Mouse (Mus musculus): ENCODE data around the gene Laptm4a.
"Not testable (repeated sequence)": the region's sequence is repeated elsewhere in the genome, so short reads cannot be mapped to it uniquely, and the experiment has no call there.

The Laptm4a gene

DNA sequence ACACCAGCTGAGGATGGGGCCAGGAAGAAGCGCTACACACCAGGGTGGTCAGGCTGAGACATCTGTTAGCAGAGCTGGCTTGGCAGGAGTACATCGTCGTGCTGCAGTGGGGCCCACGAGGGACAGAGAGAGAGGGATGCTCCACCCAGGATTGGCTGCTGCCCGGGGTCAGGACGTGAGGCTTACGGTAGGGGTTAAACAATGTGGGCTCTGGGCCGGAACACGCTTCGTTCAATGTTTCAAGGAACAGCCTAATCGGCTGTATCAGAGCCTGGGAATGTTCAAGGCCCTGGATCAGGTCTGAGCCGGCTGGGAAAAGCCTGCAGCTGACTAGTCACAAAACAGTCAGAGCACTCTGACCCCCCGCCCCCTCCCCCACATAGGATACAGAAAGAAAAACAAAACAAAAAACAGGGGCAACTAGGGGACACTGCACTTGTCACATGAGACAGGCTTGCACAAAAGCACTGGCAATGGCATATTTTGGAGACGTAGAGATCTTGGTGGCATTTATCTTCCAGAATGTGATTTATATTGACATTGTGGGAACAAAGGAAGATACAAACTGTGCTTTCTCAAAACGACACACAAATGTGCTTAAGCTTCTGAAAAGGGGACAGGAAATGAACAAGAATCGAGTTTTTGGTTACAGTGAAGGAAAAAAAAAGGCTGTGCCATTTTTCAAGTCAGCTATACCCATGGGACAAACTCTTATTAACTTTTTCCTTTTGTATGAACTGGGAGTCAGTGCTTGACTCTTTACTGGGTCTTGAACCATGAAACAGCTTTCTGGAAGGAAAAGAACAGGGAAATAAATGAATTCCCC, 8.4 kb upstream of the Laptm4a start:
- DNase-seq (ENCODE audit: low read depth, low spot score): no peak

GRCm38 (mm10) chr12:8913701-8914340, 7.6 kb upstream of the Laptm4a start:
- DNase-seq (ENCODE audit: low read depth, low spot score): no peak

DNA sequence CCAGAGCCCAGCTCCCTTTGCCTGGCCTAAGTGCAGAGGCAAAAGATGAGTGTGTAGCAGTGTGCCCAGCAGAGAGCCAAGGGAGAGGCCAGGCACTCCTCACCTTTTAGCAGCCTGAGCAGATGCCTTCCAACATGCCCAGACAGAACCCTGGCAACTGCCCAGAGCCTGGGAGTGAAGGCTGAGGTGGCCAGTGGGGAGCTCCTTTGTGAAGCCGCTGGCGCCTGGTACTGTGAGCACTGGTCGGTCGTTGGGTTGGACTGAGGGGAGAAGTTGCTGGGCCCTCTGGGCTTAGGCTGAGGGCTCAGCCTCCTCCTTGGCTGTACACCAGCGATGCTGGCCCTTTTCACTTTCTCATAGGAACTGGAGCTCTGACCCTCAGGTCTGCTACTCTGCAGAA, 5.1 kb upstream of the Laptm4a start:
- DNase-seq (ENCODE audit: low read depth, low spot score): no peak

- DNase-seq (ENCODE audit: low read depth, low spot score): no peak
Measured at GRCm38 (mm10) chr12:8919231-8919630, 2.2 kb upstream of the Laptm4a start.

DNA sequence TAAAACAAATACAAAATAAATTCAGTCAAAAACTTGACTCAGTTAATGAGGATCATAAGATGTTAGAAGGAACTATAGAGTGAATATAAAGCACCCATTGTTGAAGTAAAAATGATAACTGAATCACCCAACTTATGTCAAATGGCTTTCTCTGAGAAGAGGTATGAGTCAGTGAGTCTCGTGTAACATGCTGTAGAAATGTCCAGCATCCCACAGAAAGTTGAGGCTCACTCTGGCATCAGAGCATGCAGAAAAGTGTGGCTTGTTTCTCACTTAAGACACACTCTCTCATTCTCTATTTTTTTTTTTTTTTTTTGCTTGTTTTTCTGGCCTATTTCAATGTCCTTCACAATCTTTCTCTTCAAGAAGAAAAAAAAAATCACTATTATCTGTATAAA, 469 bp upstream of the Laptm4a start:
- DNase-seq (ENCODE audit: low read depth, low spot score): no peak

- no peak for DNase-seq (ENCODE audit: low read depth, low spot score)
Measured at GRCm38 (mm10) chr12:8922369-8923124, 1.1 kb downstream of the Laptm4a start.

DNA sequence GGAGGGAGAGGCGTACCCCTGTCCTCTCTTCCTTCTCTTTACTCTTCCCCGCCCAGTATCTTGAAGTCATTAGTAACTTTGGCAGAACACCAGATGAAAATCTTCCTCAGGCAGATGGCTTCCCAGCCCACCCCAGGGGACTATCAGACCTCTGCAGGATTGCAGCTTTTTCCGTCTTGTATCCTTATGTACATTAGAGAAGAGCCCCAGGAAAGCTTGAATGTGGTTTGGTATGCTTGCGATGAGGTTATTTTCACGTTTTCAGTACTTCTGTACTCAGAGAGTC, 1.6 kb downstream of the Laptm4a start:
- DNase-seq (ENCODE audit: low read depth, low spot score): no peak

- no peak for DNase-seq (ENCODE audit: low read depth, low spot score)
Measured at GRCm38 (mm10) chr12:8923603-8924002, 2.1 kb downstream of the Laptm4a start.

GRCm38 (mm10) chr12:8927652-8928051, 6.2 kb downstream of the Laptm4a start:
- DNase-seq (ENCODE audit: low read depth, low spot score): no peak

- no peak for DNase-seq (ENCODE audit: low read depth, low spot score)
Measured at GRCm38 (mm10) chr12:8928766-8929165, 7.3 kb downstream of the Laptm4a start.

- no peak for DNase-seq (ENCODE audit: low read depth, low spot score)
Measured at GRCm38 (mm10) chr12:8931083-8931482, 9.6 kb downstream of the Laptm4a start.

DNA sequence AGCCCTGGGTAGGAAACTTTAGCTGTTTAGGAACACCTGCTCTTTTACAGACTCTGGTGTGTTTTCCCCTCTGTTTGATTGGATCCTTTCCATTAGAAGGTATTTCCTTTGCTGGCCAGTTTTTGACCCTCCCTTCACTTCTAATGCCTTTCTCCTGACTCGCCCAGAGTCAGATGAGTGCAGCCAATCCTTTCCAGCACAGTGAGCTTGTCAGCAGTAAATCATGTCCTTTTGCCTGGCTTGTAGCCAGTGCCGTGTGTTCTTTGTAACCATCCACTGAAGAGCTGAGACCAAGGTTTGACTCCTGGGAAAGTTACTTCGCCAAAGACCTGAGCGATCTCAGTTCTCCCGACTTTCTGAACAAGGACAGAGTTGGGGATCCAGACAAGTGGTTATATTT, 13.9 kb downstream of the Laptm4a start:
- DNase-seq (ENCODE audit: low read depth, low spot score): no peak

GRCm38 (mm10) chr12:8936210-8936609, 14.7 kb downstream of the Laptm4a start:
- not testable (repeated sequence) for DNase-seq (ENCODE audit: low read depth, low spot score)

GRCm38 (mm10) chr12:8939490-8939889, 18.0 kb downstream of the Laptm4a start:
- DNase-seq (ENCODE audit: low read depth, low spot score): no peak

DNA sequence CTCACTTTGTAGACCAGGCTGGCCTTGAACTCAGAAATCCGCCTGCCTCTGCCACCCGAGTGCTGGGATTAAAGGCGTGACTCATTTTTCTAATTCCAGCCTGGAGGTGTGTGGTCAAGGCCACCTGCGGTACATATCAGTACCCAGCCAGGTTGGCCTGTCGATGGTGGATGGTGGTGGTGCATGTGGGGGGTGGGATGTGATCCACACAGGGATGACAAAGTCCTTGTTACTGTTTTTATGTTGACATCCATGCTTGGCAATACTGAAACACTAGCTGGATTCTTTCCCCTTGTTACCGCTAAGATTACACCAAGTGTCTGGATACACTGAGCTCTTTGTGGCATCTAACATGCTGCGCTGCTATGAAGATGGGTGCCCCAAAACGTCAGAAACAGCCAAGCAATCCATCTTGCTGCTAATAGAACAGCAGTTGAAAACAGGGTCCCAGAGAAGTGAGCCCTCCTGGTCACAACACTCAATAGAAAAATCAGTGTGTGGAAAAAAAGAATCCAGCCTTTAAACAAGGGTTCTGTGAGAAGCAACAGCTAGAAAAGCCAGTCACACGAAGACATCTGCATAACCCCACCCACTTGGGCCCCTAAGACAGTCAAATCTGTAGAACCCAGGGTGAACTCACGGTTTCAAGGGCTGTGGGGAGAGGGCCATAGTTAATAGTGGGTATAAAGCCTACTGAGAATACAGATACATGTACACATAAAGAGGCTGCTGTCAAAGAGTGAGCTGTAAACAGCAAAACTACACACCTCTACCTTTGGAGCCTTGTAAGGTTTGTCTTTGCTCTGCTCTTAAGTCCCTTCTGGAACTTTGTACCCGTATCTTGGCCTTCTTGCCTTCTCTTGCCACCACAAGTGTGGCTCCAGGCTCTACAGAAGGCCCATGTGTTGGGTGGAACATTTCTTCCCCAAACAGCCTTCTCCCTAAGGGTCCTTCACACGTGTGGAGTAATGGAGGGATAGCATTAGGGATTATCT, 18.8 kb downstream of the Laptm4a start:
- DNase-seq (ENCODE audit: low read depth, low spot score): no peak

DNA sequence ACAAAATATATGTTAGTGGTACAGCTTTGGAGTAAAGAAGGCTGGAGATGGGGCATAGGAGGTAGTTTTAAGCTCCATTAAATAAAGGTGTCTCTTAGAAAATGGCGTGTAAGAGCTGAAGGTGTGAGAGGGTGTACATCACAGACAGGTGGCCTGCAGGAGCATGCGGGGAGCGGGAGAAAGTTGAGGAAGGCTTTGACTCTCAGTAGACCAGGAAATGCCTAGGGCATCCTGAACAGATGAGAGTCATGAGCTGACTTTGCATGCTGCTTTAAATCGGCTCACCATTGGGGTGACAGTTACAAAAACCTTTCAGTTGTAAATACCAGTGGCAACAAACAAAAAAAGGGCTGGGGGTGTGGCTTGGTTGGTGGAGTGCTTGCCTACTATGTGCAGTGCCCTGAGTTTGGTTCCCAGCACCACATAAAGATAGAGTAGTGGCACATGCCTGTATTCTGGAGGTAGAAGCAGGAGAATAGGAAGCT, 19.7 kb downstream of the Laptm4a start:
- no peak for DNase-seq (ENCODE audit: low read depth, low spot score)

- DNase-seq (ENCODE audit: low read depth, low spot score): no peak
Measured at GRCm38 (mm10) chr12:8941699-8942392, 20.4 kb downstream of the Laptm4a start.

DNA sequence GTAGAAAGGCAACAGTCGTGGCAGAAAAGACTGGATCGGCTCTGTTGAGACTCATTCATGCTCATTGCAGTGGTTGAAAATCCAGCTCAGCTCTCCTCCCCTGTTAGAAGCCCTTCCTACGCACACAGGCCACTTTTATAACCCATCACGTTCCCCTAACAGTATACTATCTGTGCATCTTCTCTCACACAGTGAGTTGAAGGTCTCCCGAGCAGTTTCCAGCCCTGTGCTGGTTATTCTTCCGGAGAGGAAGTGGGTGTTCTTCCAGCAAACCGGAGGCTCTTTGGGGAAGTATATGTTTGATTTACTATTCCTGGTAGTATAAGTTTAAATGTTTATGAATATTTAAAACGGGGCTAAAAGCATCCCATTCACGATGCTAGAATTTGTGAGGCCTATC, 25.7 kb downstream of the Laptm4a start:
- DNase-seq (ENCODE audit: low read depth, low spot score): no peak

DNA sequence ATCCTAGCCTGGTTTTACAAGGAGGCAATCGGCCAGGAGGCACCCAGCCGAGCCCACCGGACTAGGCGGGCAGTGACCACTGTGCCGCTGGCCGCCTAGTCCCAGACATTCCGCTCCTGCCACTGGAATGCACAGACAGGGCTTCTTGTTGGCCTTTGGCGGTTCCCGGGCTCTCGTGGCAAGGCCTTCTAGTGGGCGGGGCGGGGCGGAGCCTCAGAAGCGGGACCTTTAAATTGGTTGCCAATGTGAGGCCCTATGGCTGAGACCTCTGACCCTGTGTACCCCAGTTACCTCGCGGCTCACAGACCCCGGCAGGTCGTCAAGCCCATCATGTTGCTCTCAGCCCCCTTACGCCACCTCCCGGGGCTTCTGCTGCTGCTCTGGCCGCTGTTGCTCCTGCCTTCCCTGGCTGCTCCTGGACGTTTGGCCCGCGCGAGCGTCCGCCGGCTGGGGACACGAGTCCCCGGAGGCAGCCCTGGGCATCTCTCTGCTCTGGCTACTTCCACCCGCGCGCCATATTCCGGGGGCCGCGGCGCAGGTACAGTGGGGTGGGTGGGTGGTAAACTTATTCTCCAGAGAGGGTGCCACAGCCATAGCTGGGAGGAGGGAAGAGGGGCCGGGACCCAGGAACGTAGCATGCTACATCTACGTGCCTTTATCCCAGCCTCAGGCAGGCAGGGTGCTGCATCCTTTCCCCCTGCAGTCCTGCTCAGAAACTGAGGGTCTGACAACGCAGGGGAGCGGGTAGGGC, 26.4 kb downstream of the Laptm4a start, which contains the start of gene Matn3:
TSS of gene Matn3 (plus strand) at position 216 of the 751 bp plus-strand sequence.
- DNase-seq (ENCODE audit: low read depth, low spot score): no peak

- DNase-seq (ENCODE audit: low read depth, low spot score): no peak
Measured at GRCm38 (mm10) chr12:8953136-8953535, 31.7 kb downstream of the Laptm4a start.
